31 mouse cellular contexts compared by ENCODE assay signal in genomic region chr7:25884272-25884671, GRCm38 (mm10). TPM values are rescaled to one million over a fixed set of nuclear protein-coding genes. Genes with fewer than 3 reads are reported as not detected.
"Had no signal": no experiment of that assay in that cellular context is flagged by ENCODE, and none has a peak within 500 bp of the region (broad histone marks: within the 10 kb centered on the region; RNA-seq: fewer than 3 reads in every experiment).

No protein-coding gene starts in this region.

- H3K9me3 ChIP-seq: heart, embryonic 10.5 days; heart, embryonic 12.5 days; hindbrain, embryonic 10.5 days; hindbrain, embryonic 12.5 days; intestine, embryonic 15.5 days; kidney, embryonic 15.5 days; limb, embryonic 10.5 days; limb, embryonic 12.5 days had no signal

- H3K4me3 ChIP-seq: gastrocnemius, adult 2 months; heart, adult 2 months; heart, embryonic 10.5 days; heart, embryonic 12.5 days; hindbrain, embryonic 10.5 days; hindbrain, embryonic 12.5 days; intestine, embryonic 15.5 days; kidney, embryonic 15.5 days; layer of hippocampus, adult 2 months; left cerebral cortex, adult 2 months; limb, embryonic 10.5 days; limb, embryonic 12.5 days had no signal

- H3K4me1 ChIP-seq: heart, embryonic 10.5 days; heart, embryonic 12.5 days; hindbrain, embryonic 10.5 days; hindbrain, embryonic 12.5 days; intestine, embryonic 15.5 days; kidney, embryonic 15.5 days; limb, embryonic 10.5 days; limb, embryonic 12.5 days had no signal

- H3K27me3 ChIP-seq: hindbrain, embryonic 12.5 days; intestine, embryonic 15.5 days had no signal

- H3K27ac ChIP-seq: gastrocnemius, adult 2 months; heart, adult 2 months; heart, embryonic 10.5 days; hindbrain, embryonic 10.5 days; hindbrain, embryonic 12.5 days; hindbrain, embryonic 14.5 days; intestine, embryonic 15.5 days; kidney, embryonic 15.5 days; layer of hippocampus, adult 2 months; left cerebral cortex, adult 2 months; limb, embryonic 10.5 days; limb, embryonic 12.5 days had no signal

- H3K36me3 ChIP-seq: heart, embryonic 10.5 days; heart, embryonic 12.5 days; hindbrain, embryonic 10.5 days; hindbrain, embryonic 12.5 days; intestine, embryonic 15.5 days; kidney, embryonic 15.5 days; limb, embryonic 10.5 days; limb, embryonic 12.5 days had no signal

- DNase-seq: gastrocnemius, adult 2 months; gastrocnemius, postnatal 10 days; gastrocnemius, postnatal 25 days; heart, adult 2 months; heart, postnatal 10 days; heart, postnatal 4 days; kidney, adult 18-20 months; kidney, adult 8-10 months; kidney, postnatal 10 days; kidney, postnatal 25 days; kidney, postnatal 4 days; liver had no signal

- H3K4me2 ChIP-seq: heart, embryonic 12.5 days; hindbrain, embryonic 12.5 days; hindbrain, embryonic 14.5 days; intestine, embryonic 15.5 days; kidney, embryonic 15.5 days; limb, embryonic 12.5 days had no signal

- ATAC-seq: forebrain, embryonic 16.5 days; hindbrain, embryonic 16.5 days; inflammation-experienced regulatory T-cells, adult 6 months; intestine, embryonic 15.5 days; intestine, postnatal 0 days had no signal

- H3K9ac ChIP-seq: heart, embryonic 12.5 days; hindbrain, embryonic 12.5 days; hindbrain, embryonic 14.5 days; intestine, embryonic 15.5 days; kidney, embryonic 15.5 days; limb, embryonic 12.5 days had no signal

RNA-seq across cellular contexts. Expression of gene Cyp2b10, which starts 13.1 kb away (rescaled TPM):
- polyA plus RNA-seq: forebrain, embryonic 16.5 days; frontal cortex, adult 2 months; heart, embryonic 10.5 days; heart, embryonic 12.5 days; heart, embryonic 14.5 days; heart, embryonic 16.5 days; hindbrain, embryonic 10.5 days; hindbrain, embryonic 12.5 days; hindbrain, embryonic 14.5 days; hindbrain, embryonic 16.5 days; inflammation-experienced regulatory T-cells, adult 6 months; intestine, embryonic 15.5 days; kidney, embryonic 15.5 days; limb, embryonic 10.5 days; limb, embryonic 12.5 days; limb, embryonic 14.5 days had no signal
